Mouse (Mus musculus): ENCODE measurements around the gene Uroc1. TPM values are rescaled to one million over a fixed set of nuclear protein-coding genes. Genes with fewer than 3 reads are reported as not detected.
A peak's percentile ranks its signal among the peaks of the same experiment; 100 is the strongest.

Uroc1 gene
- polyA plus RNA-seq (2012; rRNA removed), result not detected in 2 replicates

GRCm38 (mm10) chr6:90332561-90333425 lies at the start of gene Uroc1:
TSS of gene Uroc1 (plus strand) at chr6:90333284.
- TF ChIP-seq POLR2A (IDR thresholded peaks at IDR 0.05; ENCODE audit: control insufficient read depth, low read depth, low read length) (no peak), CTCF (IDR thresholded peaks at IDR 0.05; ENCODE audit: control insufficient read depth, insufficient read depth, insufficient replicate concordance, low read depth, low read length) (no peak)
- Histone ChIP-seq H3K27ac (ENCODE audit: control insufficient read depth, insufficient read depth, low read depth, low read length) (no peak within 1 kb of the TSS), H3K4me1 (ENCODE audit: control insufficient read depth, insufficient read depth, low read length) (no peaks in the 10 kb centered on the region), H3K36me3 (ENCODE audit: control insufficient read depth, insufficient read depth, low read length) (no peaks in the 10 kb centered on the region), H3K4me3 (ENCODE audit: control insufficient read depth, low read depth, low read length) (no peak within 1 kb of the TSS), H3K27me3 (ENCODE audit: control insufficient read depth, insufficient read depth, low read length) (no peaks in the 10 kb centered on the region)

GRCm38 (mm10) chr6:90288265-90288664 lies 44.8 kb upstream of the Uroc1 start:
- no peaks in the 10 kb centered on the region for H3K4me1 ChIP-seq (ENCODE audit: control insufficient read depth, insufficient read depth, low read length)

GRCm38 (mm10) chr6:90300919-90301318 lies 32.2 kb upstream of the Uroc1 start, which contains the start of gene BC048671:
TSS of gene BC048671 (plus strand) at chr6:90301219.
- H3K27ac ChIP-seq (ENCODE audit: control insufficient read depth, insufficient read depth, low read depth, low read length), result peak within 1 kb of the TSS; percentile 75
- no peaks in the 10 kb centered on the region for H3K4me1 ChIP-seq (ENCODE audit: control insufficient read depth, insufficient read depth, low read length)
- no peak for TF ChIP-seq POLR2A (IDR thresholded peaks at IDR 0.05; ENCODE audit: control insufficient read depth, low read depth, low read length)
- no peak for TF ChIP-seq CTCF (IDR thresholded peaks at IDR 0.05; ENCODE audit: control insufficient read depth, insufficient read depth, insufficient replicate concordance, low read depth, low read length)
- H3K27me3 ChIP-seq (ENCODE audit: control insufficient read depth, insufficient read depth, low read length), result no peaks in the 10 kb centered on the region
- H3K4me3 ChIP-seq (ENCODE audit: control insufficient read depth, low read depth, low read length), result peak within 1 kb of the TSS; percentile 86
- H3K36me3 ChIP-seq (ENCODE audit: control insufficient read depth, insufficient read depth, low read length), result no peaks in the 10 kb centered on the region

More at GRCm38 (mm10) chr6:90288265-90288664, 44.8 kb upstream of the Uroc1 start:
- no peaks in the 10 kb centered on the region for H3K27me3 ChIP-seq (ENCODE audit: control insufficient read depth, insufficient read depth, low read length)
- no peak overlapping the region for H3K4me3 ChIP-seq (ENCODE audit: control insufficient read depth, low read depth, low read length)
- H3K27ac ChIP-seq (ENCODE audit: control insufficient read depth, insufficient read depth, low read depth, low read length), result no peak overlapping the region
- TF ChIP-seq CTCF (IDR thresholded peaks at IDR 0.05; ENCODE audit: control insufficient read depth, insufficient read depth, insufficient replicate concordance, low read depth, low read length), result no peak
- no peak for TF ChIP-seq POLR2A (IDR thresholded peaks at IDR 0.05; ENCODE audit: control insufficient read depth, low read depth, low read length)
- no peaks in the 10 kb centered on the region for H3K36me3 ChIP-seq (ENCODE audit: control insufficient read depth, insufficient read depth, low read length)

- no peak for TF ChIP-seq POLR2A (IDR thresholded peaks at IDR 0.05; ENCODE audit: control insufficient read depth, low read depth, low read length)
- no peak for TF ChIP-seq CTCF (IDR thresholded peaks at IDR 0.05; ENCODE audit: control insufficient read depth, insufficient read depth, insufficient replicate concordance, low read depth, low read length)
- H3K36me3 ChIP-seq (ENCODE audit: control insufficient read depth, insufficient read depth, low read length), result no peaks in the 10 kb centered on the region
- H3K27ac ChIP-seq (ENCODE audit: control insufficient read depth, insufficient read depth, low read depth, low read length), result no peak overlapping the region
- no peaks in the 10 kb centered on the region for H3K27me3 ChIP-seq (ENCODE audit: control insufficient read depth, insufficient read depth, low read length)
- peaks cover 8% of the 10 kb centered on the region for H3K4me1 ChIP-seq (ENCODE audit: control insufficient read depth, insufficient read depth, low read length)
- H3K4me3 ChIP-seq (ENCODE audit: control insufficient read depth, low read depth, low read length), result peak overlapping the region; percentile 1; the same call in 1 of the 2 replicates
Measured at GRCm38 (mm10) chr6:90306315-90306975, 26.6 kb upstream of the Uroc1 start.

GRCm38 (mm10) chr6:90308839-90309778 lies 24.0 kb upstream of the Uroc1 start:
- H3K4me3 ChIP-seq (ENCODE audit: control insufficient read depth, low read depth, low read length), result peak overlapping the region; percentile 79

GRCm38 (mm10) chr6:90315961-90316360 lies 17.1 kb upstream of the Uroc1 start:
- Histone ChIP-seq H3K4me3 (ENCODE audit: control insufficient read depth, low read depth, low read length) (no peak overlapping the region), H3K27ac (ENCODE audit: control insufficient read depth, insufficient read depth, low read depth, low read length) (no peak overlapping the region), H3K4me1 (ENCODE audit: control insufficient read depth, insufficient read depth, low read length) (no peaks in the 10 kb centered on the region), H3K27me3 (ENCODE audit: control insufficient read depth, insufficient read depth, low read length) (no peaks in the 10 kb centered on the region), H3K36me3 (ENCODE audit: control insufficient read depth, insufficient read depth, low read length) (no peaks in the 10 kb centered on the region)
- TF ChIP-seq POLR2A (IDR thresholded peaks at IDR 0.05; ENCODE audit: control insufficient read depth, low read depth, low read length), result no peak
- no peak for TF ChIP-seq CTCF (IDR thresholded peaks at IDR 0.05; ENCODE audit: control insufficient read depth, insufficient read depth, insufficient replicate concordance, low read depth, low read length)

More at GRCm38 (mm10) chr6:90308839-90309778, 24.0 kb upstream of the Uroc1 start:
- Histone ChIP-seq H3K27me3 (ENCODE audit: control insufficient read depth, insufficient read depth, low read length) (no peaks in the 10 kb centered on the region), H3K36me3 (ENCODE audit: control insufficient read depth, insufficient read depth, low read length) (no peaks in the 10 kb centered on the region), H3K27ac (ENCODE audit: control insufficient read depth, insufficient read depth, low read depth, low read length) (peak overlapping the region; percentile 50), H3K4me1 (ENCODE audit: control insufficient read depth, insufficient read depth, low read length) (peaks cover 8% of the 10 kb centered on the region)
- TF ChIP-seq POLR2A (IDR thresholded peaks at IDR 0.05; ENCODE audit: control insufficient read depth, low read depth, low read length), result peak; percentile 72
- peak; percentile 17; the same call in 1 of the 2 replicates for TF ChIP-seq CTCF (IDR thresholded peaks at IDR 0.05; ENCODE audit: control insufficient read depth, insufficient read depth, insufficient replicate concordance, low read depth, low read length)

All from testis, adult 2 months (tissue).